Mouse (Mus musculus): ENCODE data around the gene Eif2ak4. TPM values are rescaled to one million over a fixed set of nuclear protein-coding genes. Genes with fewer than 3 reads are reported as not detected.

Gene Eif2ak4
- polyA plus RNA-seq, 1 experiment from 2014 or later, result 8.9 TPM

DNA sequence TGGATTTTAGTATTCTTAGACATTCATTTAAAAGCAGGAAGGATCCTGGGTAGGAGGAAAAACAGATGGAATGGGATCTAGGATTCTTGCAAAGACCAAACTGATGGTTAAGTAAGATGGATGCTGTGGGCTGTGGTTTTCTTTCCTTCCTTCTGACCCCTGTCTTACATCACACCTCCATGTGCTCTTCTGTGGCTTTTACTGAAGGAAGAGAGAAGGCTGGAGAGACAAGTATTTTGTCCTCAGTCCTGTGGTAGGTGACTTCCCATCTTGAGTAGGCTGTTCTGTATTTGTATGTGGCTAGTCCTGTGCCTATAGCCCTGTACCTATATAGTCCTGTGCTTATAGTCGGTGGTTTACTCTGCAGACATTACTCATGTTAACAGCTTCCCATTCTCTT, 12.9 kb upstream of the Eif2ak4 start:
- ATAC-seq (ENCODE audit: insufficient number of reproducible peaks, low FRiP score, low TSS enrichment, low read depth), result no peak
- WGBS, result 74% methylated on average over 1 of the region's 1 CpGs
- H3K9ac ChIP-seq, result no peak overlapping the region
- H3K9me3 ChIP-seq, result no peaks in the 10 kb centered on the region
- peaks cover 18% of the 10 kb centered on the region for H3K4me1 ChIP-seq
- H3K4me2 ChIP-seq, result no peak overlapping the region
- no peak overlapping the region for H3K27ac ChIP-seq
- peaks cover 16% of the 10 kb centered on the region for H3K27me3 ChIP-seq
- no peak overlapping the region for H3K4me3 ChIP-seq
- H3K36me3 ChIP-seq, result no peaks in the 10 kb centered on the region

DNA sequence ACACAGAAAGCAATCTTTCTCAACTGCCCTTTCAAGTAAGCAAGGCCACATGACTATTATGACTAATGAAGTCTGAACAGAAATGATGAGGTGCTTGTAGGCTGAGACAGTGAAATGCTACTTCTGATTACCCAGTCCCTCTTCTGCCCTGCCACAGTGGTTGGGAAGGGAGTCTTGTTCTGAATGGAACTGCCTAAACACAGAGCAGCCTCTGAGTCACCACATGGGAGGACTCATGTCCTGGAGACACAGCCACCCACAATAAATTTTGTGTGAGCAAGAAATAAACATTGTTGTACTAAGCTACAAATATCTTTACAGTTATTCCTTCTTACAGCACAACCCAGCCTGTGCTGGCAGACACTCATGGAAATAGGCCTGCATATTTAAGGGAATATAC, 12.5 kb upstream of the Eif2ak4 start:
- Histone ChIP-seq H3K4me2 (no peak overlapping the region), H3K4me1 (peaks cover 18% of the 10 kb centered on the region), H3K4me3 (no peak overlapping the region), H3K36me3 (no peaks in the 10 kb centered on the region), H3K9me3 (no peaks in the 10 kb centered on the region), H3K27ac (no peak overlapping the region), H3K27me3 (peaks cover 16% of the 10 kb centered on the region), H3K9ac (no peak overlapping the region)
- no peak for ATAC-seq (ENCODE audit: insufficient number of reproducible peaks, low FRiP score, low TSS enrichment, low read depth)

DNA sequence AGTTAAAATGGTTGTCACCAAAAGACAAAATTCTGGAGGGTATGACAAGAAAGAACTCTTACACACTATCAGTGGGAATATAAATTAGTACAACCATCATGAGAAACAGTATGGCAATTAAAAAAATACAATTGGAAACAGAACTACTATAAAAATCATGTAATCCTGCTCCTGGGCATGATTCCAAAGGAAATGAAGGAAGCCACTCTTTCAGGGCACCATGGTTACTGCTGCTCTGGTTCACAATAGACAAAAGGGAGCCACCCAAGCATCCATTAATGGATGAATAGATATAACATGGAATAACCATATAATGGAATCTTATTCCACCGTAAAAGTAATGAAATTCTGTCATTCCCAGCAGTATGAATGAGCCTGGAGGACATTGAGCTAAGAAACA, 8.7 kb upstream of the Eif2ak4 start:
- no peak overlapping the region for H3K9ac ChIP-seq
- ATAC-seq (ENCODE audit: insufficient number of reproducible peaks, low FRiP score, low TSS enrichment, low read depth), result no peak
- no peaks in the 10 kb centered on the region for H3K4me1 ChIP-seq
- no peak overlapping the region for H3K27ac ChIP-seq
- WGBS, result 55% methylated on average over 1 of the region's 1 CpGs
- H3K4me3 ChIP-seq, result no peak overlapping the region
- no peaks in the 10 kb centered on the region for H3K9me3 ChIP-seq
- H3K27me3 ChIP-seq, result no peaks in the 10 kb centered on the region
- no peaks in the 10 kb centered on the region for H3K36me3 ChIP-seq
- H3K4me2 ChIP-seq, result no peak overlapping the region

DNA sequence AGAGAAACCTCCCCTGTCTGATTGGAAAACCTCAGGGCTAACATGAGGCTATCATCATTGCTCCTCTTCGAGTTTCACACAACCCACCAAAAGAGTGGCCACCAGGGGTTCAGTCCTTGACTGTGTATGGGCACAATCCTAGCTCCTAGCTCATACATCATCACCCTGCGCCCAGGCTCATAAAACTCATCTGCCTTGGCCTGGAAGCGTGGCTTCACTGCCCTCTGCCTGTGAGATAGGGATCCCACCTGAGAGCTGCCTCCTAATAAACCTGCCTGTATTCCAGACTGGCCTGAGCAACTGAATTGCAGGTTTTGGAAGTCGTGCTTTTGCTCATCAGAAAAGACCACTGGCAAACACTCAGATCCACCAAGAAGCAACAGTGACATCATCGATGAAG, 5.0 kb upstream of the Eif2ak4 start:
- no peak overlapping the region for H3K9ac ChIP-seq
- no peak overlapping the region for H3K4me3 ChIP-seq
- no peaks in the 10 kb centered on the region for H3K36me3 ChIP-seq
- no peak overlapping the region for H3K27ac ChIP-seq
- 75% methylated on average over 5 of the region's 5 CpGs for WGBS
- ATAC-seq (ENCODE audit: insufficient number of reproducible peaks, low FRiP score, low TSS enrichment, low read depth), result no peak
- no peak overlapping the region for H3K4me2 ChIP-seq
- no peaks in the 10 kb centered on the region for H3K27me3 ChIP-seq
- 0 out of 2 replicates have a peak, but pooled peaks cover 2% of the 10 kb centered on the region for H3K4me1 ChIP-seq
- H3K9me3 ChIP-seq, result no peaks in the 10 kb centered on the region

DNA sequence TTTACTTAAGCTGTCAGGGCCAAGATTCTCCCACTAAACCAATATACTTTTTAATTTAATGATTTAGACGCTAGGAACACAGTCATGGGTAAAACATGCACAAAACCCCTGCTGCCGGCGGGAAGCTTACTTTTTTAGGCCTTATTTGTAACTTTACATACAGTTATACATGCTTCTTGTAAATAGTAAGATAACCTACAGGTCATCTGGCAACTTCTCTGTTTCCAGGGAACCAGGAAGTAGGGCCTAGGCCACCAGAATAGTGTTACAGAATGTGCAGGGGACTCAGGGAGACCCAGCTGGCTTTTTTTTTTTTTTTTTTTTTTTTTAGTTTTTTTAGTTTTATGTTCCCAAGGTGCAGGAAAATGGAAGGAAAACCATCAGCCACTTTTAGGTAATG, 1.2 kb downstream of the Eif2ak4 start:
- peaks cover 15% of the 10 kb centered on the region; the same call in 1 of the 2 replicates for H3K4me1 ChIP-seq
- no peaks in the 10 kb centered on the region for H3K36me3 ChIP-seq
- H3K27ac ChIP-seq, result no peak overlapping the region
- H3K9ac ChIP-seq, result no peak overlapping the region
- H3K9me3 ChIP-seq, result no peaks in the 10 kb centered on the region
- H3K4me3 ChIP-seq, result peak overlapping the region; percentile 88
- WGBS, result 38% methylated on average over 3 of the region's 3 CpGs
- ATAC-seq (ENCODE audit: insufficient number of reproducible peaks, low FRiP score, low TSS enrichment, low read depth), result no peak
- peak overlapping the region; percentile 69 for H3K4me2 ChIP-seq
- no peaks in the 10 kb centered on the region for H3K27me3 ChIP-seq

DNA sequence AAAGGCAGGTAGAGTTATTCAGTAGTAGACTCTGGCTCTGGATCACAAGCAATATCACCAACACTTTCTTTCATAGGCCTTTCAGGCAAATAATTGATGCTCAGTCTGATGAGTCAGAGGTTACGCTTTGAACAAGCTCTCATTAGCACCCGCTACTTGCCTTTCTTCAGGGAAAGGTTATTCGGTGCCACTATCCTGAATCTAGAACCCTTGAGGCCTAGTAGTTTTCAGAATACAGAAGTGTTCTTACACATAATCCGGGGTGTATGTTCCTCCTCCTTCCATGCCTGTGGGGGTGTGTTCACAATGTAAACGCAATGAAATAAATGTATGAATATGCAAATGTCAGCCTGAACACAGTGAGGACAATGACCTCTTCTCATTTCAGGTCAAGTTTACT, 1.7 kb downstream of the Eif2ak4 start:
- Histone ChIP-seq H3K4me1 (peaks cover 15% of the 10 kb centered on the region; the same call in 1 of the 2 replicates), H3K4me2 (no peak overlapping the region), H3K36me3 (no peaks in the 10 kb centered on the region), H3K9me3 (no peaks in the 10 kb centered on the region), H3K27ac (no peak overlapping the region), H3K4me3 (no peak overlapping the region; the same call in 1 of the 2 replicates), H3K27me3 (no peaks in the 10 kb centered on the region), H3K9ac (no peak overlapping the region)
- ATAC-seq (ENCODE audit: insufficient number of reproducible peaks, low FRiP score, low TSS enrichment, low read depth), result no peak
- WGBS, result 82% methylated on average over 5 of the region's 5 CpGs

DNA sequence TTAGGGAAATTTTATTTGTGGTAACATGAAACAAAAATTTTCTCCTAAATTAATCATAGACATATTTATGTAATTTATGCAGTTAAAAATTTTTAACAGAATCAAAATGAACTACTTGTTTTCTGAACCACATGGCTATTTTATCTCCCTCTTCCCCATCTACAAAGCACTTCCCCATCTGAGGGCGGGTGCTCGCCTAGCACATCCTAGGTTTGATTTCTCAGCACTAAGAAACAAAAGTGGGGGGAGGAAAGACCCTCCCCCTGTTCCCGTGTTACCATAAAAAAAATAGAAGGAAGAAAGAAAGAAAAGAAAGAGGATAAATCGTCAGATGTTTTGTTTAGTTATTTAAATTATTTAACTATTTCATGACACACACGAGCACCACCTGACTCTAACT, 2.8 kb downstream of the Eif2ak4 start:
- Histone ChIP-seq H3K9ac (no peak overlapping the region), H3K4me3 (no peak overlapping the region), H3K27me3 (no peaks in the 10 kb centered on the region), H3K36me3 (no peaks in the 10 kb centered on the region), H3K27ac (no peak overlapping the region), H3K9me3 (no peaks in the 10 kb centered on the region), H3K4me1 (peaks cover 15% of the 10 kb centered on the region; the same call in 1 of the 2 replicates), H3K4me2 (no peak overlapping the region)
- no peak for ATAC-seq (ENCODE audit: insufficient number of reproducible peaks, low FRiP score, low TSS enrichment, low read depth)
- 76% methylated on average over 5 of the region's 5 CpGs for WGBS

DNA sequence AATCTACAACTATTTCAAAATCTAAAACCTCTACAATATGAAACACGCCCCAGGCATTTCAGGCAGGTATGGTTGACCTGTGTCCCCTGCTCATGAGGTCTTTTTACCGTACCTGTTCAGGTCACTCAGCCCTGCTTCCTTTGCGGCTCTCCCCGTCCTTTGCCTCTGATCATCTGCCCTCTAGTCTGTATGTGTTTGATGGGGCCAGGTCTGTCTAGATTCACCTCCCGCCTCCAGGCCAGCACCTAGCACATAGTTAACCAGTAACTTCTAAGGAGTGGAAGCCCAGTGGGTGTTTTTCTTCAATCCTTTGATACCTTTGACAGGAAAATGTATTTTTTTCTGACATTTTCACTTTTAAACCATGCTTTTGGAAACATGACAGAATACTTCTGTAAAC, 11.3 kb downstream of the Eif2ak4 start:
- H3K36me3 ChIP-seq, result 0 out of 2 replicates have a peak, but pooled peaks cover 5% of the 10 kb centered on the region
- H3K27me3 ChIP-seq, result no peaks in the 10 kb centered on the region
- H3K9me3 ChIP-seq, result no peaks in the 10 kb centered on the region
- ATAC-seq (ENCODE audit: insufficient number of reproducible peaks, low FRiP score, low TSS enrichment, low read depth), result no peak
- H3K4me1 ChIP-seq, result no peaks in the 10 kb centered on the region
- H3K4me3 ChIP-seq, result no peak overlapping the region
- WGBS, result 78% methylated on average over 5 of the region's 5 CpGs
- H3K27ac ChIP-seq, result no peak overlapping the region
- H3K4me2 ChIP-seq, result no peak overlapping the region
- no peak overlapping the region for H3K9ac ChIP-seq

DNA sequence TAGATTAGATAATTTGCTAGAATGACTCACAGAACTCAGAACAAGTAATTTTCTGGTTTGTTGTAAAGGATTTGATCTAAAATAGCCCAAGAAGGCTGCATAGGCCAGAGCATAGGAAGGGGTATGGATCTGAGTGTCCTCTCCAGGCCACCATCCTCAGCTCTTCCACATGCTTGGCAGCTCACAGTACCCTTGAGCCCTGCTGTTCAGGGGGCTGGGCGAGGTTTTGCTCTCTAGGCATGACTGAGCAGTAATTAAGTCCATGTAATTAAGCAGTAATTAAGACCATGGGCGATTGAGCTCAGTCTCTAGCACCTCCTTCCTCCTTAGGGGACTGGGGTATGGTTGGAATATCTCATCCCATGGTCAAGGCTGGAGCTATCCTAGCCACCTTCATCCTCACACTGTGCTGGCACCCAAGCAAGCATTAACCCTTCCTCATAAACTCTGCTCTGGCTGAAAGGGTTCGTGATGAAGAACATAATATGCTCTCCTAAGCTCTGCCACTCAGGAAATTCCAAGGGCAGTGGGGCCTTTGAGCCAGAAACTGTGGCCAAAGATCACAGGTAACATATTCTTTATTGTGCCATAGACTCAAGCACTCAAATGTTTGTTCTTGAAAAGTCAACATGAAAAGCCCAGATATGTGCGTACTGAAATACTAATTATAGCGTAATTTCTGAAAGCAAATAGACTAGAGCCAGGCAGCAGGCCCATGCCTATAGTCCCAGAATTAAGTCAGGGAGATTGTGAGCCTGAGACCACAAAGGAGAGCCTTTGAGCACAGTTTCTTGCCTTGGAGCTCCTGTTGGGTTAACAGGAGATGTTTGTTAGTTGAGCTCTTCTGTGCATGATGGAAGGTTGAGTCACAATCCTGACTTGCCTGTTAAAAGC, 13.7 kb downstream of the Eif2ak4 start:
- Histone ChIP-seq H3K4me3 (no peak overlapping the region), H3K9ac (no peak overlapping the region), H3K27ac (no peak overlapping the region), H3K4me1 (no peaks in the 10 kb centered on the region), H3K36me3 (0 out of 2 replicates have a peak, but pooled peaks cover 6% of the 10 kb centered on the region), H3K4me2 (no peak overlapping the region), H3K9me3 (no peaks in the 10 kb centered on the region), H3K27me3 (no peaks in the 10 kb centered on the region)
- WGBS, result 68% methylated on average over 5 of the region's 5 CpGs
- no peak for ATAC-seq (ENCODE audit: insufficient number of reproducible peaks, low FRiP score, low TSS enrichment, low read depth)

DNA sequence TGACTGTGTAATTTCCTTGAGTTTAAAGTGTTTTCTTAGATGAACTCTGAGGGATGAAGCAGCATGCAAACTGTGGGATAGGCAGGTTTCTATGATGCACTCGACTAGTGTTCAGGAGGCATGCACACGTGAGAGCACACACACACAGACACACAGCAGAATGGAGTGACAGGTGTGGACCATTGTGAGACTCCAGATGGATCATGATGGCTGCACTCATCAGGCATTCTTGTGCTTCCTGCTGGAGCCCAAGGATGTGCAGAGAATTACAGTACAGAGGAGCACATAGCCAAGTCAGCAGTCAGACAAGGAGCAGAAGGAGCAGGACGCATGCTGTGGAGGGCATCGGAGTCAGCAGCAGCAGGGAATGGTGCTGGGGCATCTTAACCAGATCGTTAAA, 15.9 kb downstream of the Eif2ak4 start:
- Histone ChIP-seq H3K36me3 (peaks cover 15% of the 10 kb centered on the region; the same call in 1 of the 2 replicates), H3K4me1 (no peaks in the 10 kb centered on the region), H3K4me2 (no peak overlapping the region), H3K9me3 (no peaks in the 10 kb centered on the region), H3K9ac (no peak overlapping the region), H3K27me3 (no peaks in the 10 kb centered on the region), H3K4me3 (no peak overlapping the region), H3K27ac (no peak overlapping the region)
- 72% methylated on average over 5 of the region's 5 CpGs for WGBS
- no peak for ATAC-seq (ENCODE audit: insufficient number of reproducible peaks, low FRiP score, low TSS enrichment, low read depth)

DNA sequence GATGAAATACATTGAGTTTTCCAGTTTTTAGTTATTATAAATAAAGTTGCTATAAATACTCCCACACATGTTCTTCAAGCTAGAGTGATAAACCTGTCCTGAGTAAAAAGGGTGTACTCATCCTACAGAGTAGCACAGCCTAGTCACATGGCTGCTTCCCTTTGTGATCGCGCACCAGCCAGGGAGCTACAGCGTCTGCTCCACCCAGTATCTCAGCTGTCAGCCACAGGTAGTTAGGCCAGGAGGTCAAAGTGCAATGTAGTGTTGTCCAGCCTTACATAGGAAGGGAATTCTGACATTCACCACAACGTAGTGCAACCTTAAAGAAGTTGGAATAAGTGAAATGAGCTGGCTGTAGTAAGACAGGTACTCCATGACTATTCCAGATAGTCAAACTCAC, 17.1 kb downstream of the Eif2ak4 start:
- Histone ChIP-seq H3K9me3 (no peaks in the 10 kb centered on the region), H3K27me3 (no peaks in the 10 kb centered on the region), H3K4me3 (no peak overlapping the region), H3K27ac (no peak overlapping the region), H3K9ac (no peak overlapping the region), H3K4me1 (no peaks in the 10 kb centered on the region), H3K4me2 (no peak overlapping the region), H3K36me3 (peaks cover 17% of the 10 kb centered on the region; the same call in 1 of the 2 replicates)
- no peak for ATAC-seq (ENCODE audit: insufficient number of reproducible peaks, low FRiP score, low TSS enrichment, low read depth)
- 85% methylated on average over 4 of the region's 4 CpGs for WGBS

DNA sequence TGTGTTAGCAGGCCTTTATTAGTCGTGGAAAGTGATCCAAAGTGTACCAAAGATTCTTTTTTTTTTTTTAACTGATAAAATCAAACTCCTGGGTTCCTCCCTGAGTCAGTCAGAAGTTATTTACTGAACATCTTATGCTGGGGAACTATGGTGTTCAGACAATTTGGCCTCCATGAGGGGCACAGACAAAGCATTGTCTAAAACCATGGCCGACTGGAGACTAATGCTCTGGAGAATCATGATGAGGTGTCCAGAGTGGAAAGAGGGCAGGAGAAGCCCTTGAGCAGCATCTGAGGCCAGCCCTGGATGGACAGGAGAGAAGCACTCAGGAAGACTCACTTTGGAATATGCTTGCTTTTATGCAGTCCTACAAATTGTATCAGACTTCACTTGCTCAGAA, 18.4 kb downstream of the Eif2ak4 start:
- 68% methylated on average over 2 of the region's 2 CpGs for WGBS
- Histone ChIP-seq H3K36me3 (peaks cover 23% of the 10 kb centered on the region; the same call in 1 of the 2 replicates), H3K4me1 (no peaks in the 10 kb centered on the region), H3K27ac (no peak overlapping the region), H3K4me3 (no peak overlapping the region), H3K4me2 (no peak overlapping the region), H3K27me3 (no peaks in the 10 kb centered on the region), H3K9ac (no peak overlapping the region), H3K9me3 (no peaks in the 10 kb centered on the region)
- no peak for ATAC-seq (ENCODE audit: insufficient number of reproducible peaks, low FRiP score, low TSS enrichment, low read depth)
